Mouse (Mus musculus) liver, embryonic 14.5 days (tissue): ENCODE results near the gene Nectin2.

Experiments used
- CTCF ChIP-seq: IDR thresholded peaks from 2 replicates; pipeline ENCODE4 v1.5.1; 2016; ENCODE audit warnings: antibody characterized with exemption, low read depth, control low read depth
- EP300 ChIP-seq: IDR thresholded peaks from 2 replicates; pipeline ENCODE4 v1.6.1; 2016; ENCODE audit warnings: antibody characterized with exemption, low read depth

- TF ChIP-seq CTCF (no peak), EP300 (peak; percentile 35)
Measured at GRCm38 (mm10) chr7:19695213-19695594, 55.1 kb downstream of the Nectin2 start.
